Mouse (Mus musculus) midbrain, postnatal 0 days (tissue): Measurements from ENCODE around the gene Cul5. TPM values are rescaled to one million over a fixed set of nuclear protein-coding genes. Genes with fewer than 3 reads are reported as not detected.

Experiments
- ATAC-seq: fragments of 200-750 bp; cut with Nextera tagmentation; 2 replicates; pipeline ENCODE4 v1.8.0; 2017; ENCODE audit warnings: moderate number of reproducible peaks, mild to moderate bottlenecking, moderate TSS enrichment, moderate library complexity; ENCODE audit not compliant: low FRiP score
- DNase-seq: peaks from one replicate; pipeline ENCODE4 v3.0.0-alpha.2; 2015; ENCODE audit warnings: low spot score
- H3K27ac ChIP-seq: fragments of 300-500 bp; sonication (generic); 2 replicates; pipeline ENCODE4 v1.5.1; 2014; ENCODE audit warnings: low read depth, mild to moderate bottlenecking, low read length, mixed read lengths
- H3K27me3 ChIP-seq: fragments of 300-500 bp; sonication (generic); 2 replicates; pipeline ENCODE4 v1.6.1; 2014; ENCODE audit warnings: low read length, control low read depth, mixed read lengths; ENCODE audit not compliant: insufficient read depth
- H3K36me3 ChIP-seq: fragments of 300-500 bp; sonication (generic); 2 replicates; pipeline ENCODE4 v1.6.1; 2014; ENCODE audit warnings: low read length, control low read depth, mixed read lengths; ENCODE audit not compliant: insufficient read depth
- H3K4me1 ChIP-seq: fragments of 300-500 bp; sonication (generic); 2 replicates; pipeline ENCODE4 v1.6.1; 2014; ENCODE audit warnings: mild to moderate bottlenecking, control low read depth, antibody characterized with exemption, low read length, mixed read lengths; ENCODE audit not compliant: insufficient read depth
- H3K4me2 ChIP-seq: fragments of 300-500 bp; sonication (generic); 2 replicates; pipeline ENCODE4 v1.6.1; 2014; ENCODE audit warnings: low read depth, mild to moderate bottlenecking, low read length, mixed read lengths; ENCODE audit not compliant: poor library complexity, severe bottlenecking
- H3K4me3 ChIP-seq: fragments of 300-500 bp; sonication (generic); 2 replicates; pipeline ENCODE4 v1.5.1; 2014; ENCODE audit warnings: low read depth, mild to moderate bottlenecking, low read length, moderate library complexity
- H3K9ac ChIP-seq: fragments of 300-500 bp; sonication (generic); replicated peaks from 2 replicates; pipeline ENCODE4 v1.6.1; 2014; ENCODE audit warnings: mild to moderate bottlenecking, low read length, moderate library complexity, mixed read lengths; ENCODE audit not compliant: poor library complexity, severe bottlenecking
- H3K9me3 ChIP-seq: fragments of 300-500 bp; sonication (generic); 2 replicates; pipeline ENCODE4 v1.6.1; 2016; ENCODE audit warnings: low read length, control low read depth
- CTCF ChIP-seq: IDR thresholded peaks from 2 replicates; pipeline ENCODE4 v1.5.1; 2016; ENCODE audit warnings: antibody characterized with exemption, mild to moderate bottlenecking
- WGBS: fragments of 180-500 bp; shearing (Covaris S2); extraction: QIAGEN DNeasy Blood & Tissue Kit; methylation state at CpG from one replicate; pipeline ENCODE4 v1.1.7; 2014; 5-methylcytosine and 5-hydroxymethylcytosine counted together
- polyA plus RNA-seq: library from polyadenylated mRNA; unstranded; fragments of >200 nt; fragmentation: Nextera tagmentation; extraction: Ambion mirVana; gene quantifications from 2 replicates; pipeline ENCODE4 v1.2.1, GENCODE M21; 2015
- total RNA-seq: library from RNA; depleted of rRNA; stranded (reverse); fragments of >200 nt; gene quantifications from 2 replicates; pipeline ENCODE4 v1.2.3, GENCODE M21; 2014

Cul5 gene
- total and polyA plus RNA-seq, 2 experiments from 2014 or later, result 36.6 to 45.3 TPM

GRCm38 (mm10) chr9:53609968-53610781 lies 59.6 kb downstream of the Cul5 start, which contains the start of gene Acat1:
Acat1 (minus strand) TSS chr9:53610382.
- no peak for TF ChIP-seq CTCF
- peak; percentile 97 for ATAC-seq
- Histone ChIP-seq H3K9me3 (no peaks in the 10 kb centered on the region), H3K36me3 (peaks cover 1% of the 10 kb centered on the region; the same call in 1 of the 2 replicates), H3K9ac (peak within 1 kb of the TSS; percentile 95), H3K4me2 (peak within 1 kb of the TSS; percentile 80), H3K27ac (peak within 1 kb of the TSS; percentile 77), H3K4me3 (peak within 1 kb of the TSS; percentile 78), H3K4me1 (peaks cover 8% of the 10 kb centered on the region; the same call in 1 of the 2 replicates), H3K27me3 (no peaks in the 10 kb centered on the region)
- WGBS, result 2% methylated on average over 48 of the region's 52 CpGs
- DNase-seq, result peak; percentile 96

GRCm38 (mm10) chr9:53609306-53609967 lies 60.4 kb downstream of the Cul5 start:
- Histone ChIP-seq H3K9ac (peak overlapping the region; percentile 95), H3K36me3 (no peaks in the 10 kb centered on the region), H3K27me3 (no peaks in the 10 kb centered on the region), H3K4me1 (peaks cover 8% of the 10 kb centered on the region; the same call in 1 of the 2 replicates), H3K27ac (peak overlapping the region; percentile 77), H3K4me3 (peak overlapping the region; percentile 78), H3K4me2 (peak overlapping the region; percentile 80), H3K9me3 (no peaks in the 10 kb centered on the region)
- ATAC-seq, result no peak
- 69% methylated on average over 12 of the region's 12 CpGs for WGBS
- peak; percentile 28 for DNase-seq
- TF ChIP-seq CTCF, result no peak

DNA sequence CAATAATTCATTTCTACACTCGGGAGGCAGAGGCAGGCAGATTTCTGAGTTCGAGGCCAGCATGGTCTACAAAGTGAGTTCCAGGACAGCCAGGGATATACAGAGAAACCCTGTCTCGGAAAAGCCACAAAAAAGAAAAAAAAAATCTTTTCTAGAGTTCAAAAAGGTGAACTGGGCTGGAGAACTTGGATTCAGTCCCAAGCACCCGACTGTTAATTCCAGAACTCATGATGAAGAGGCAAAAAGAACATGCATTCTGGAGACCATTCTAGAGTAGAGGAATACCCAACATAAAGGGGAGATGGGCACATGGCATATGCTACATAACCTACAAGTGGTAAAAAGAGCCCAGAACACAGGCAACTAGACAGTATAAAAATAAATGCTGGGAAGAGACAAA lies 62.0 kb downstream of the Cul5 start:
- peaks cover 8% of the 10 kb centered on the region; the same call in 1 of the 2 replicates for H3K4me1 ChIP-seq
- no peak overlapping the region for H3K4me2 ChIP-seq
- DNase-seq (no peak), ATAC-seq (no peak)
- H3K4me3 ChIP-seq, result no peak overlapping the region
- no peak overlapping the region for H3K9ac ChIP-seq
- H3K36me3 ChIP-seq, result no peaks in the 10 kb centered on the region
- no peak for TF ChIP-seq CTCF
- no peaks in the 10 kb centered on the region for H3K9me3 ChIP-seq
- H3K27ac ChIP-seq, result no peak overlapping the region
- no peaks in the 10 kb centered on the region for H3K27me3 ChIP-seq
- 94% methylated on average over 4 of the region's 4 CpGs for WGBS

DNA sequence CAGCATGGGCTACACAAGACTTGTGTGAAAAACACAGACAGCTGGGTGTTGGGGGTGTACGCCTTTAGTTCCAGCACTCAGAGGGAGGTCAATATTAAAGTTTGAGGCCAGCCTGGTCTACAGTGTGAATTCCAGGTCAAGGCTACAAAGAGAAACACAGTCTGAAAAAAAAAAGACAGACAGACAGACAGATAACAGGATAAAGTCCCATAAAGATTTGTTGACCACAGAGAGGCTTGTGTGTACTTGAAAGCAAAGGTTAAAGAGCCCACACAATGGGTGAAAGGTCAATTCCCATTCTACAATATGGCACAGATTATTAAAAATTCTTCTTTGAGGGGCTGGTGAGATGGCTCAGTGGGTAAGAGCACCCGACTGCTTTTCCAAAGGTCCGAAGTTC lies 62.6 kb downstream of the Cul5 start:
- 98% methylated on average over 3 of the region's 3 CpGs for WGBS
- no peak for TF ChIP-seq CTCF
- no peaks in the 10 kb centered on the region for H3K27me3 ChIP-seq
- H3K27ac ChIP-seq, result no peak overlapping the region
- no peaks in the 10 kb centered on the region for H3K36me3 ChIP-seq
- peaks cover 8% of the 10 kb centered on the region; the same call in 1 of the 2 replicates for H3K4me1 ChIP-seq
- H3K9me3 ChIP-seq, result no peaks in the 10 kb centered on the region
- no peak overlapping the region for H3K4me3 ChIP-seq
- no peak overlapping the region for H3K4me2 ChIP-seq
- H3K9ac ChIP-seq, result no peak overlapping the region
- ATAC-seq (no peak), DNase-seq (no peak)

GRCm38 (mm10) chr9:53604954-53605353 lies 64.9 kb downstream of the Cul5 start:
- ATAC-seq, result no peak
- no peak for TF ChIP-seq CTCF
- Histone ChIP-seq H3K4me1 (peaks cover 8% of the 10 kb centered on the region; the same call in 1 of the 2 replicates), H3K27ac (no peak overlapping the region), H3K4me2 (no peak overlapping the region), H3K36me3 (no peaks in the 10 kb centered on the region), H3K9ac (no peak overlapping the region), H3K9me3 (no peaks in the 10 kb centered on the region), H3K27me3 (no peaks in the 10 kb centered on the region), H3K4me3 (no peak overlapping the region)
- 89% methylated on average over 5 of the region's 5 CpGs for WGBS
- no peak for DNase-seq

DNA sequence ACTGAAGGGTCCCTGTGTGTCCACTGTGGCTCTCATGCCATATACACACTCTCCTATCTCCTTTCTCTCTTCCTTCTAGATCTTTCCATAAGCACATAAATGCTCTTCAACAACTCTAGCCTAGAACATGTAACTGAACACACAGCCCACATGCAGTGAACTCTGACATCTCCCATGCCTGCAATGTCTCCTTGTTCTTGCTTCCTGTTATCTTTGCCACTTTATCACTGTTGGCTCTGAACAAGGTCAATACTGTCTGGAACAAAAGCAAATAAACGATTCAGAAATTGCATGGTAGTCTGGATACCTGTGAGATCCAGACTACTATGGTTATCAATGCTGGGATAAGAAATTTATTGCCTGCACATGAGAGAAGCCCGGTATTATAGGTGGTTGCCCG lies 66.0 kb downstream of the Cul5 start:
- 87% methylated on average over 3 of the region's 3 CpGs for WGBS
- Histone ChIP-seq H3K36me3 (no peaks in the 10 kb centered on the region), H3K9me3 (no peaks in the 10 kb centered on the region), H3K9ac (no peak overlapping the region), H3K4me2 (no peak overlapping the region), H3K4me1 (peaks cover 4% of the 10 kb centered on the region; the same call in 1 of the 2 replicates), H3K27ac (no peak overlapping the region), H3K27me3 (no peaks in the 10 kb centered on the region), H3K4me3 (no peak overlapping the region)
- no peak for DNase-seq
- TF ChIP-seq CTCF, result no peak
- no peak for ATAC-seq
